Mouse (Mus musculus): ENCODE measurements around the gene Ctf2. TPM values are rescaled to one million over a fixed set of nuclear protein-coding genes. Genes with fewer than 3 reads are reported as not detected.
A peak's percentile ranks its signal among the peaks of the same experiment; 100 is the strongest.

Gene Ctf2
- total RNA-seq, 2 experiments from 2014 or later: not detected

DNA sequence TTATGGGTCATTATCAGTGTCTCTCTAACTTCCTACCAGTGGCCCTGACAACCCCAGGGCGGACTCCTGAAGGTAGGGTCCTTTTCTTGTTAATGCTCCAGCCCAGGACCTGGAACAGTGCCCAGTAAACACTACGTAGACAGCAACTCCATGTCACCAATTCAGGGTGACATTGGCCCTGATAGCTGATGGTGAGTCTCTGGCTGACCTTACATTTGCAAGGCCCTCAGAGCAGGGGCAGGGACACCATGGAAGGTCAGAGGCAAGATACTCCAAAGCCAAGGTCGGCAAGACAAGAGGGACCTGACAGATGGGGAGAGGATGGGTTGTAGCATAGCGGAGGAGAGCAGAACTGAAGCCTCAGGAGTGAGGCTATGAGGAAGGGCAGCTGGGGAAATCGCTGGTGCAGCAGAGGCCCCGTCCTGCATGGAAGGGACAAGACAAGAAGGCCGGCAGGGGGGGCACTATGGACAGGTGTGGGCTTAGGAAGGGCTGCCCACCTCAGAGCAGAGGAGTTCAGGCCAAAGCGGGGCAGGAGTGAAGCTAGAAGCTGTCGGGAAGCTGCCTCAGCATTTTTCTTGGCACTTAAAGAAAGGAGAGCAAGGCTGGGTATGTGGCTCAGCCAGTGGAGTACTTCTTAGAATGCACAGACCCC, 42.2 kb downstream of the Ctf2 start:
- ATAC-seq (replicated peaks; ENCODE audit: poor library complexity): no peak

DNA sequence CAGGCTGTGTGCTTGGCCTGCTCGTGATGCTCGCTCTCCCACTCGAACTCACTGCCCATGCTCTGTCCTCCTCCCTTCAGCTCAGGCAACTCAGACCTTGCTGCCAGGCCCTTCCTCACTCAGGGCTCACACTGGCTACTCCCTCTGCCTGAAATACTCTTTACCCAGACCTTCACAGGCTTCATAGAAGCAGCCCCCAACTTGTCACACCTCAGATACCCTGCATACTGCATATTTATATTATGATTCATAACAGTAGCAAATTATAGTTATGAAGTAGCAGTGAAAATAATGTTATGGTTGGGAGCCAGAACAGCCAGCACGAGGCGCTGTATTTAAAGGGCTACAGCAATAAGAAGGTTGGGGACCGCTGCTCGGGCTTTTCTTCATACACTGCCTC, 43.0 kb downstream of the Ctf2 start:
- no peak for ATAC-seq (replicated peaks; ENCODE audit: poor library complexity)

DNA sequence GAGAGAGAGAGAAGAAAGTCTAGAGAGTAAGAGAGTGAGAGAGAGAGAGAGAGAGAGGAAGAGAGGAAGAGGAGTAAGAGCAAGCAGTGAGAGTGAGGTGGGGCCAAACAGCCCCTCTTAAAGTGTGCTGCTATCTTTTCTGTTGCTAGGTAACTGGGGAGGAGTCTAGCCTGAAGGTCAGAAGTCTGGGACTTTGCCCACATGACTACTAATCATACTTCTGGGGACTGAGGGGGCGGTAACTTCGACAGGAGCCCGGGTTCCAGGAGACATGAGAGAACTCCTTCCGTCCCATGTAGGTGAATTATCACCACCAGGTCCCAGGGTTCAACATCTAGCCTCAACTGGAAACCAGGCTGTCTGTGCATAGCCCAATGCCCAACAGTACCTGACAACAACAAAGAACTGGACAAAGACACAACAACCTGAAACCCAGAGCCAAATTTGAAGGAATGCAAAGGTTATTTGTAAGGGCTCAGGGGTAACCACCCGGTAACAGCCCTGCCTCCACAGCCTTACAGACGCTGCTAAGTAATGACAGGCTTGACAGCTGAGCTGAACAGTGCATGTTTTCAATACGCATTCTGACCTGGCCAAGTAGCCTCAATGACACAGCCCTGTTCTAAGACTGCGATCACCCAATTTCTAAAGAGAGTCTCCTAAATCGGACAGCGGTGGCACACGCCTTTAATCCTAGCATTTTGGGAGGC, 45.1 kb downstream of the Ctf2 start:
- no peak for ATAC-seq (replicated peaks; ENCODE audit: poor library complexity)

DNA sequence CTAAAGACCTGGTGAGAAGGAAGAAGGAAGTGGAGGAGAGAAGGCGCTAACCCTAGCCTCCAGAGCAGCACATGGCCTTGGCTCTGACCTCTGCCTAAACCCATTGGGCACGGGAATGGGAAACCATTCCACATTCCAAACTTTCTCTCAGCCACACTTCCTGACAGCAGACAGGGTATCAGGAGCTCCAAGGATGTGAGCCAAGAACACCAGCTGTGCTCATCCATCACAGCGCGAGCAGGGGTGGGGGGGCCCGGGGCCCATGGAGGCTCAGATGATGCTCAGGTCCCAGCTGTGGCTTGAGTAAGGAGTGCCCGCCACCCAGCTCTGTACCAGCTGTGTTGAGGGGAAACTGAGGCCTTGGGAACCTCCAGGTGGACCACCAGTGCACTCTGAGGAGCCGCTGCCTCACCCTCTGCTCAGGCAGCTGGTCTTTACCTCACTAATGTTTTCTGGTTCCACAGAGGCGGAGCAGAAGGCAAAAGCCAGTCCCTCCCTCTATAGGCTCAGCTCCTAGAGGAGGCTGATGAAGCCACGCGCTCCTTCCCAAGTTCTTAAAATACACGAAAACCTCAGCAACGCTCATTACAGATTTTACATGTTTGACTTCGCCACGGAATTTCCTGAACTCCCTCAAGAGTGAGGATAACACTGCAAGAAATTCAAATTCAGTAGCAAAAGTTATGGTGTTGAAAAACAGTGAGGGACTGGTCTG, 46.5 kb downstream of the Ctf2 start:
- ATAC-seq (replicated peaks; ENCODE audit: poor library complexity): no peak

DNA sequence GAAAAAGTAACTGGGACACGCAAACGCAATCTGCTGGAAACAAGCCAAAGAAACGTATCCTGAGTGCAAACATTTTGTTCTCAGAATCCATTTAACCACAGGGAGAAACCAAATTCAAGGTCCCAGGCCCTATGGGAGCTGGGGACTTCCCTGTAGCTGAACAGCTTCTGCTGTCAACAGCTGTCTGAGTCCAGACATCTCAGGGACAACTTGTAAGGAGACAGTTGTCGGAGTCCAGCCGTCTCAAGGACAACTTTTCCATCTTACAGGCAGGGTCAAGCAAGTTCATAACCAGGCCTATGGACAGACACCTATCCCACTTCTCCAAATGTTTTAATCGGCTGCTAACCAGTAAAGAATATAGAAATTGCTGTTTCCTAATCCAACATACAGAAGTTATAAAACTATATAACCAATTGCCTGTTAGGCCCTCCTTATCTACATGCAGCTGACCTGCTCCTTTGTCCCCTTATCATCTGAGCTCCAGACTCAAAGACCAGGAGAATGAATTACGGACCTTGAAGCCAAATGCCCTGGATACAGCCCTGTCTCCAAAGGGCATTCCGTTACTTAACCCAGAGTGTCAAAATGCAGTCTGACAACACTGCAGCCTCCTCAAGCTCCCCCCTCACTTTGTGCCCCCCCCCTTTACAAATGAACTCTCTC, 49.9 kb downstream of the Ctf2 start:
- peak; percentile 66 for ATAC-seq (replicated peaks; ENCODE audit: poor library complexity)

DNA sequence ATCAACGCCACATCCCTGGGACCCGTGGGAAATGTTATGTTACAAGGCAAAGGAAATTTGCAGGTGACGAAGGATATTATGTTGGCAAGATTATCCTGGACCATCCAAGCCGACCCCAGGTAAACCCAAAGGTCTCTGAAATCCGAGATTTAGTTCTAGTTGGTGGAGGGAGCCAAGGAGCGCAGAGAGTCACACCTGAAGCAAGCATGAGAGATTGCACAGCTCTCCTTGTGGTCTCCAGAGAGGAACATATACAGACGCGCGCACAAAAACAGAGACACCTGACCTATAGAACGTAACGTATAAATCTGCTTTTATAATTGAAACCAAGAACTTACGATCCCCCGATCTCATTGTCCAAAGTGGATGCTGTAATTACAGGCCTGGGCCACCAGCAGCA, 51.4 kb downstream of the Ctf2 start:
- no peak for ATAC-seq (replicated peaks; ENCODE audit: poor library complexity)

DNA sequence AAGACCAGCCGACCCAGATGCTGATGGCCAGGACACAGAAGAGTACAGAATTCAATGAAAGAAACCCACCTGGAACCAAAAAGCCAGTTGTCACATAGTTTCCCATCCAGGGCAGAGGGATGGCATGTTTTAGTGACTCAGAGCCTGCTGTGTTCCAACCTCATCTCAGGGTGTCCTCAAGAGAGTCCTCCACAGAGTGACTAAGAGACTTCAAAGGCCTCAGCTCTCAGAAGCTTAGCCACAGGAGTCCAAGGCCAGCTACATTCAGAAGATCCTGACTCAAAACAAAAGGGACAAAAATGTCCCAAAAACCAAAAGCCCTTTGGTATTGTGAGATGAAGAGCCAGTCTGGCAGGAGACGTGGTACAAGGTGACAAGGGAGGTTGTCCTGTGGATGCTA, 53.2 kb downstream of the Ctf2 start:
- ATAC-seq (replicated peaks; ENCODE audit: poor library complexity): no peak

DNA sequence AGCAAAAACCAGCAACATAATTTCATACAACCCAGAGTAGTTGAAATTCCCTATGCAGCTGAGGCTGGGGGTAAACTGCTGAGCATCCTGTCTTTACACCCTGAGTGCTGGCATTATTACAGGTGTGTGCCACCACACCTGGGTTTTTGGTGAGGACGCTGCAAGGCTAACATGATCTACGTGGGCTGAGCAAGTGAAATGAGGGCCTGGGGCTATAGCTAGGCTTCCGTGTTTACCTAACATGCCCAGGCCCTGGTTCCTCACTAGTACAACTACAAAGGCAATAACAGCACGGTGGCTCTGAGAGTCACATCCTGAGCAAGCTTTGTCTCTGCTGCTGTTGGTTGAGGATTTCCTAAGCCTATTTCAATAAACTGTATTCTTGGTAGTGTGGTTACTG, 54.4 kb downstream of the Ctf2 start:
- ATAC-seq (replicated peaks; ENCODE audit: poor library complexity): no peak

DNA sequence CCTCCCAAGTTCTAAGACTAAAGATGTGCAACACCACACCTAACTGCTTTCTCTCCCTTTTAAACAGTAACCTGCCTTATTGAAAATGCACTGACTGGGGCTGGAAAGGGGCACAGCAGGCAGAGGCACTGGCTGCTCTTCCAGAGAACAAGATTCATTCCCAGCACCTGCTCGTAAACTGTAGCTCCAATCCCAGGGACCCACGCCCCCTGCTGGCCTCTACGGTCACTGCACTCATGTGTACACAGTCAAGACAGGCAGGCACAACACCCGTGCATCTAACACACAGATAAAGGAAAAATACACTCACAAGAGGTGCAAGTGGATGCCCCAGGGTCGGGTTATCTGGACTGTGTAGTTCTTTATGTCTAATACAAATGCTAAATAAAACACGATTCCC, 54.9 kb downstream of the Ctf2 start:
- ATAC-seq (replicated peaks; ENCODE audit: poor library complexity): peak; percentile 72

DNA sequence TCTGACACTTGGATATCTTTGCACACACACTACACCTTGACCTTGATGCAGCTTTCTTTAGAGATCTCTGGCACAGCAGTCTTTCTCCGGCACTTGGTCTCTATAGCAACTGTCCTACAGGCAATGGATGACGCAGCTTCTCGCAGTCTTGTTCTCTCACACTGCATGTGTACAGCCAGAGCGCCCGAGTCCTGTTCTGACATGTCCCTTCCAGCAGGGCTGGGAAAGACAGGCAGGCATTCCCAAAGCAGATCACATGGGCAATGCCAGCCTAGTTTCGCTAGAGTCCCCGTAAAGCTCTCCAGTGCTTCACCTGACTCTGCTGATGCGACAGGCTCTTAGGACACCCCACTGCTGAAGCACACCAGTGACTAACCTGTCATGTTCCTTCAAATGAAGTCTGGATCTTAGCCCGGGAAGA, 56.6 kb downstream of the Ctf2 start:
- 0 out of 2 replicates have a peak, but pooled peaks have one; percentile 2 for ATAC-seq (replicated peaks; ENCODE audit: poor library complexity)

DNA sequence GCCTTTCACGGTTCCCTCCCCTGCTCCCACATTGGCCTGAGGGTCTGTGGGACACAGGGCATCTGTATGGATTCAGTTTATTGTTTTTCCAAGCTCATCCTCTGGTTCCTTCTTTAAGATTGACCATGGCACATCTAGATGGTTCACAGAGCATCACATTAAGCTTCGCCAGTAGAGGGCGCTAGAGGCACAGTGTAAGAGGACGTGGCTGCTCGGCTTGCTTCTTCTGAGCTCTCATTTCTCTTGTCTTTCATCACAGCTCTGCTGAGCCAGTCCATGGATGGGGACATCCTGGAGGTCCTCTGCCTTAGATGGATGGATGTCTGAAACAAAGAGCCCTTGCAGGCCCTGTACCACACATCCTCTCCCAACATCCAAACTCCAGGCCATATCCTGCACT, 57.0 kb downstream of the Ctf2 start:
- ATAC-seq (replicated peaks; ENCODE audit: poor library complexity): peak; percentile 90

DNA sequence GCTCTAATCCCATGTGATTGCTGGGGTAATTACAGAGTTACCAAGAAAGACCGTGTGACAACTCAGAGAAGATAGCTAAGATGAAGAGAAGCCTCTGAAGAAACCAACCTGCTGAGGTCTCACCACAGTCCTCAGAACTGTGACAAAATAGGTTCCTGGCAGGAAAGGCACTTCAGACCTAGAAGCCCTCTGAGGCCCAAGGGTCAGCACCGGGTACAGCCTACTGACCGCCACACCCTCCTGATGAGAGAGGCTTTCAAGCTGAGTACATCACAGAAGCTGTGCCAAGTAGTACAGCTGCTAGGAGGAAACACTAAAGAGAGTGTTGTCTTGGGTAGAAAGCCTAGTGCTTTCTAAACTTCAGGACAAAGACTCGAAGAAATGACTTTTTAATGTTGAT, 59.2 kb downstream of the Ctf2 start:
- no peak for ATAC-seq (replicated peaks; ENCODE audit: poor library complexity)

DNA sequence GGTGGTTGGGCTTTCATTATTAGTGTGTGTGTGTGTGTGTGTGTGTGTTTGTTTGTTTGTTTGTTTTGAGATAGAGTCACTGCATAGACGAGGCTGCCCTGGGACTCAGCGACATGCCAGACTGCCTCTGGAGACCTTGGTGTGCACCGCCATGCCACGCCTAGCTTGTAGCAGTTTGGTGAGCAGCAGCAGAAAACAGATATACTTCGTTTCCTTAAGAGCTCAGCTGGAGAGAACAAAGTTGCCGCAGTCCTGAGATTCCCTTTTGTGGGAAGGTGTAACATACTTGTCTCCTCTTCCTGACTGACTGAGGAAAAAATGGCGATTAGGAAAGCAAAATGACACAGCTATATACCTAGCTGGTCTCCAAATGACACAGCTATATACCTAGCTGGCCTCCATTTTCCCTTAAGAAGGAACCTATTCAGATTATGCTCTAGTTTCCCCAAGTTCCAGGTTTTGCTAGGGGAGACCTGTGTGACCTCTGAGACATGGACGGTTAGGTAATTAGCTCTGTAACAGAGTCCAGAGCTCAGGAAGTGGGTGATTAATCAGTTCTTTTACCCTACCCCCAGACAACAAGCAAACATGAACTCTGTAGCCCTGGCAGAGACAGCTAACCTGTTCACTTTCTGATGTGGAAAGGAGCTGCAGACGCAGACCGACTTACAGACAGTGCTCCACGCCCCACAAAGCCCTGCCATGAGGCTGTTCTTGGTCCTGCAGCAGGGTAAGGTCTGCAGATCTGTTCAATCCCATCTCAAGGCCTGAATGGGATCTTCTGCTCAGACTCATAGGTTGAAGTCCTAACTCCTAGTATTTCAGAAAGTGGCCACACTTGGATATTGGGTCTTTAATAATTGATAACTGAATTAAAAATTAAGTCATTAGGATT, 59.8 kb downstream of the Ctf2 start:
- ATAC-seq (replicated peaks; ENCODE audit: poor library complexity): no peak

Other genes with a start within 250 kb of the Ctf2 start
- gene Srcap, start 220.2 kb downstream of the Ctf2 start, total RNA-seq (2015): 64.0 and 78.0 TPM in 2 replicates
- 20.6 and 24.1 TPM in 2 replicates for gene Srcap, start 220.2 kb downstream of the Ctf2 start, total RNA-seq (2017)
- 26.3 and 26.8 TPM in 2 replicates for gene Gm42715, start 212.6 kb downstream of the Ctf2 start, total RNA-seq (2015)
- gene Gm42715, start 212.6 kb downstream of the Ctf2 start, total RNA-seq (2017): 4.8 and 5.9 TPM in 2 replicates
- 1.7 TPM in 1 of 2 replicates, not detected in the other for gene Tmem265, start 170.8 kb downstream of the Ctf2 start, total RNA-seq (2015)
- 2.3 and 2.5 TPM in 2 replicates for gene Tmem265, start 170.8 kb downstream of the Ctf2 start, total RNA-seq (2017)
- gene Phkg2, start 158.8 kb downstream of the Ctf2 start, total RNA-seq (2015): 27.1 and 32.3 TPM in 2 replicates
- 26.7 and 29.2 TPM in 2 replicates for gene Phkg2, start 158.8 kb downstream of the Ctf2 start, total RNA-seq (2017)
- 1.8 and 2.2 TPM in 2 replicates for gene Ccdc189, start 143.6 kb downstream of the Ctf2 start, total RNA-seq (2015)
- gene Ccdc189, start 143.6 kb downstream of the Ctf2 start, total RNA-seq (2017): 2.5 and 3.1 TPM in 2 replicates
- 11.7 and 16.5 TPM in 2 replicates for gene Rnf40, start 143.4 kb downstream of the Ctf2 start, total RNA-seq (2015)
- 36.9 and 41.9 TPM in 2 replicates for gene Rnf40, start 143.4 kb downstream of the Ctf2 start, total RNA-seq (2017)
- gene Zfp629, start 116.4 kb downstream of the Ctf2 start, total RNA-seq (2015): 5.4 and 8.4 TPM in 2 replicates
- 8.5 and 11.3 TPM in 2 replicates for gene Zfp629, start 116.4 kb downstream of the Ctf2 start, total RNA-seq (2017)
- 61.1 and 63.4 TPM in 2 replicates for gene Bcl7c, start 23.2 kb downstream of the Ctf2 start, total RNA-seq (2015)
- gene Bcl7c, start 23.2 kb downstream of the Ctf2 start, total RNA-seq (2017): 38.1 and 44.6 TPM in 2 replicates
- 0.83 and 1.8 TPM in 2 replicates for gene Ctf1, start 19.4 kb downstream of the Ctf2 start, total RNA-seq (2015)
- 0.42 and 1.9 TPM in 2 replicates for gene Ctf1, start 19.4 kb downstream of the Ctf2 start, total RNA-seq (2017)
- 5.6 and 5.7 TPM in 2 replicates for gene Fbxl19, start 12.4 kb upstream of the Ctf2 start, total RNA-seq (2015)
- 14.2 and 16.1 TPM in 2 replicates for gene Fbxl19, start 12.4 kb upstream of the Ctf2 start, total RNA-seq (2017)
- 26.7 and 32.1 TPM in 2 replicates for gene Orai3, start 37.6 kb upstream of the Ctf2 start, total RNA-seq (2015)
- 28.2 and 30.2 TPM in 2 replicates for gene Orai3, start 37.6 kb upstream of the Ctf2 start, total RNA-seq (2017)
- 54.7 and 67.2 TPM in 2 replicates for gene Setd1a, start 44.5 kb upstream of the Ctf2 start, total RNA-seq (2015)
- gene Setd1a, start 44.5 kb upstream of the Ctf2 start, total RNA-seq (2017): 9.7 and 13.6 TPM in 2 replicates
- not detected in 2 replicates for gene Gm49388, start 53.4 kb upstream of the Ctf2 start, total RNA-seq (2015)
- gene Gm49388, start 53.4 kb upstream of the Ctf2 start, total RNA-seq (2017): not detected in 2 replicates
- 20.2 and 31.3 TPM in 2 replicates for gene Hsd3b7, start 68.4 kb upstream of the Ctf2 start, total RNA-seq (2015)
- 25.6 and 26.8 TPM in 2 replicates for gene Hsd3b7, start 68.4 kb upstream of the Ctf2 start, total RNA-seq (2017)
- gene Stx4a, start 92.1 kb upstream of the Ctf2 start, total RNA-seq (2015): 55.8 and 70.2 TPM in 2 replicates
- gene Stx4a, start 92.1 kb upstream of the Ctf2 start, total RNA-seq (2017): 35.7 and 50.4 TPM in 2 replicates
- 0.12 and 1.5 TPM in 2 replicates for gene Stx1b, start 92.4 kb upstream of the Ctf2 start, total RNA-seq (2015)
- 0.03 and 0.12 TPM in 2 replicates for gene Stx1b, start 92.4 kb upstream of the Ctf2 start, total RNA-seq (2017)
- gene Zfp646, start 144.1 kb upstream of the Ctf2 start, total RNA-seq (2015): 18.7 and 19.4 TPM in 2 replicates
- 31.6 and 38.2 TPM in 2 replicates for gene Zfp646, start 144.1 kb upstream of the Ctf2 start, total RNA-seq (2017)
- 5.7 and 7.4 TPM in 2 replicates for gene Zfp668, start 144.7 kb upstream of the Ctf2 start, total RNA-seq (2015)
- gene Zfp668, start 144.7 kb upstream of the Ctf2 start, total RNA-seq (2017): 2.9 and 6.7 TPM in 2 replicates
- gene Prss53, start 158.8 kb upstream of the Ctf2 start, total RNA-seq (2015): 0.15 and 0.39 TPM in 2 replicates
- not detected in 2 replicates for gene Prss53, start 158.8 kb upstream of the Ctf2 start, total RNA-seq (2017)
- not detected in 2 replicates for gene Gm21974, start 163.3 kb upstream of the Ctf2 start, total RNA-seq (2015)
- not detected in 2 replicates for gene Gm21974, start 163.3 kb upstream of the Ctf2 start, total RNA-seq (2017)
- 125 and 145 TPM in 2 replicates for gene Vkorc1, start 163.5 kb upstream of the Ctf2 start, total RNA-seq (2015)
- gene Vkorc1, start 163.5 kb upstream of the Ctf2 start, total RNA-seq (2017): 30.7 and 39.6 TPM in 2 replicates
- 68.3 and 75.7 TPM in 2 replicates for gene Bckdk, start 171.9 kb upstream of the Ctf2 start, total RNA-seq (2015)
- 42.5 and 49.9 TPM in 2 replicates for gene Bckdk, start 171.9 kb upstream of the Ctf2 start, total RNA-seq (2017)
- gene Kat8, start 180.3 kb upstream of the Ctf2 start, total RNA-seq (2015): 18.1 and 30.6 TPM in 2 replicates
- 23.7 and 30.4 TPM in 2 replicates for gene Kat8, start 180.3 kb upstream of the Ctf2 start, total RNA-seq (2017)
- gene Prss8, start 197.9 kb upstream of the Ctf2 start, total RNA-seq (2015): not detected in 2 replicates
- gene Prss8, start 197.9 kb upstream of the Ctf2 start, total RNA-seq (2017): not detected in 2 replicates
- 1.5 and 2.3 TPM in 2 replicates for gene Prss36, start 214.6 kb upstream of the Ctf2 start, total RNA-seq (2015)
- 0.75 and 7.2 TPM in 2 replicates for gene Prss36, start 214.6 kb upstream of the Ctf2 start, total RNA-seq (2017)
- 180 and 190 TPM in 2 replicates for gene Fus, start 235.3 kb upstream of the Ctf2 start, total RNA-seq (2015)
- 27.2 and 49.5 TPM in 2 replicates for gene Fus, start 235.3 kb upstream of the Ctf2 start, total RNA-seq (2017)

Data from megakaryocyte progenitor cell, adult 5-6 weeks (primary cell).